Mouse (Mus musculus): ENCODE results near the gene Il21r. TPM values are rescaled to one million over a fixed set of nuclear protein-coding genes. Genes with fewer than 3 reads are reported as not detected.

Il21r gene
- 1.0 and 1.2 TPM in 2 replicates for polyA plus RNA-seq (2012; rRNA removed)
- polyA plus RNA-seq (2014; fragmentation: Nextera tagmentation; extraction: Ambion mirVana), result 0.38 and 0.48 TPM in 2 replicates

DNA sequence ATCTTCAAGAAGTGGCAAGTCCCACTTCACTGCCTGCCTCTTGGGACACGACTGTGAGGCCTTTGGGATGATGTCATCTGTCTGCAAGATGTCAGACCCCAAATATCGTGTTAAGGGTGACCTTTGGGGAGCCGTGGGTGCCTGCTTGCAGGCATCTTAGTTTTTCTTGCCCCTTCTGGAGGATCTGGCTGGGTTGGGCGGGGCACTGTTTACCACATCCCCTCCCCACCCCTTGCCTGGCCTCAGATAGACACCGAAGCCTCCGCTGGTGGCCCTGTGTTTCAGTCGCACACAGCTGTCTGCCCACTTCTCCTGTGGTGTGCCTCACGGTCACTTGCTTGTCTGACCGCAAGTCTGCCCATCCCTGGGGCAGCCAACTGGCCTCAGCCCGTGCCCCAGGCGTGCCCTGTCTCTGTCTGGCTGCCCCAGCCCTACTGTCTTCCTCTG is at the start of gene Il21r:
TSS of gene Il21r (plus strand) at position 245 of the 447 bp plus-strand sequence.
- H3K36me3 ChIP-seq (replicated peaks; ENCODE audit: control insufficient read depth, insufficient read depth, low read depth), result no peaks in the 10 kb centered on the region
- DNase-seq (ENCODE audit: low read depth in 3 of 3, low spot score in 3 of 3), result no peak
- ATAC-seq (ENCODE audit: insufficient read depth), result no peak
- TF ChIP-seq CTCF (IDR thresholded peaks at IDR 0.05; ENCODE audit: low read depth) (no peak), EP300 (IDR thresholded peaks at IDR 0.05; ENCODE audit: low read depth) (no peak)
- no peaks in the 10 kb centered on the region for H3K27me3 ChIP-seq (ENCODE audit: control insufficient read depth, insufficient read depth, low read length)
- H3K4me1 ChIP-seq (replicated peaks; ENCODE audit: control insufficient read depth in 2 of 2, insufficient read depth in 2 of 2, low read length in 1 of 2), result peaks cover 0 to 5% of the 10 kb centered on the region in 2 experiments; a peak in 1 of 4 replicates
- H3K9me3 ChIP-seq (ENCODE audit: control insufficient read depth, low read length), result no peaks in the 10 kb centered on the region
- no peak within 1 kb of the TSS for H3K9ac ChIP-seq (replicated peaks)
- no peak within 1 kb of the TSS for H3K27ac ChIP-seq
- no peak within 1 kb of the TSS for H3K4me3 ChIP-seq (ENCODE audit: insufficient read depth in 1 of 2, low read depth in 2 of 2, low read length in 2 of 2)
- 14% methylated on average over 11 of the region's 11 CpGs for WGBS (ENCODE audit: insufficient replicate concordance)
- no peak within 1 kb of the TSS for H3K4me2 ChIP-seq (ENCODE audit: low read depth)

DNA sequence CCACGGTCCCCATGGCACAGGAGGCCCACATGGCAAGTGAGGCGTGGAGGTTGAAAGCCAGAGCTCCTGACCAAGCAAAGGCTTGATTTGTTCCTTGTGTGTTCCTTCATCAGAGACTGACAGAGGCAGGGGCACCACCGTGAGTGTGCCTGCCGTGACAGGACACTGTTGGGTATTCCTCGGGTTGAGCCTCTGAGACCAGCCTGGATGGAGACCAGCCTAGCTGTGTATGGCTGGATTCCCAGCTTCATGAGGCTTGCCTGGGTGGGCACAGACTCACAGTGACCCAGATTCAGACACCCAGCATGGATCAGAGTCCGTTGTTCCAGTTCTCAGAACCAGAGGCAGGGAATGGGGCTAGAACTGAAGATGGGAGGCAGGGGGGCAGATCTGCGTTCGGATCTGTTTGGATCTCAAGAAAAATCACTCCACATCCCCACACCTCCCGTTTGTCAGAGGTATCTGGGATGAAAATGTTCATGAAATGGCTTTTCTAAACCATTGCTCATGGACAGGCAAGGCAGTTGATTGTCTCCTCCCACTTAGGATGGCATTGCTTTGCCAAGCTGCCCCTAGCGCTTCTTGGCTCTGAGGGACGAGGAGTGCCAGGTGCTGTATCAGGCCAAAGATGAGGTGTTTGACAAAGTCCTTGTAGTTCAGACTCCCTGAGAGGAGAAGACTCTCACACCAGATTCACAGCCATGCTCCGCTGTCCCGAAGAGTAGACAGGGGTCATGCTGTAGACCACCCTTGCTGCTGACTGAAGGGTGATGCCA is 49.4 kb upstream of the Il21r start:
- Histone ChIP-seq H3K4me3 (ENCODE audit: insufficient read depth in 1 of 2, low read depth in 2 of 2, low read length in 2 of 2) (no peak overlapping the region; a peak in 1 of 4 replicates), H3K4me2 (ENCODE audit: low read depth) (peak overlapping the region; percentile 99; the same call in 1 of the 2 replicates), H3K36me3 (replicated peaks; ENCODE audit: control insufficient read depth, insufficient read depth, low read depth) (no peaks in the 10 kb centered on the region), H3K9ac (replicated peaks) (no peak overlapping the region), H3K27me3 (ENCODE audit: control insufficient read depth, insufficient read depth, low read length) (no peaks in the 10 kb centered on the region), H3K27ac (no peak overlapping the region), H3K4me1 (replicated peaks; ENCODE audit: control insufficient read depth in 2 of 2, insufficient read depth in 2 of 2, low read length in 1 of 2) (peaks cover 11 to 39% of the 10 kb centered on the region in 2 experiments), H3K9me3 (ENCODE audit: control insufficient read depth, low read length) (no peaks in the 10 kb centered on the region)
- no peak for ATAC-seq (ENCODE audit: insufficient read depth)
- TF ChIP-seq CTCF (IDR thresholded peaks at IDR 0.05; ENCODE audit: low read depth), result no peak
- TF ChIP-seq EP300 (IDR thresholded peaks at IDR 0.05; ENCODE audit: low read depth), result no peak
- 60% methylated on average over 13 of the region's 13 CpGs for WGBS (ENCODE audit: insufficient replicate concordance)
- DNase-seq (ENCODE audit: low read depth in 3 of 3, low spot score in 3 of 3), result no peak

DNA sequence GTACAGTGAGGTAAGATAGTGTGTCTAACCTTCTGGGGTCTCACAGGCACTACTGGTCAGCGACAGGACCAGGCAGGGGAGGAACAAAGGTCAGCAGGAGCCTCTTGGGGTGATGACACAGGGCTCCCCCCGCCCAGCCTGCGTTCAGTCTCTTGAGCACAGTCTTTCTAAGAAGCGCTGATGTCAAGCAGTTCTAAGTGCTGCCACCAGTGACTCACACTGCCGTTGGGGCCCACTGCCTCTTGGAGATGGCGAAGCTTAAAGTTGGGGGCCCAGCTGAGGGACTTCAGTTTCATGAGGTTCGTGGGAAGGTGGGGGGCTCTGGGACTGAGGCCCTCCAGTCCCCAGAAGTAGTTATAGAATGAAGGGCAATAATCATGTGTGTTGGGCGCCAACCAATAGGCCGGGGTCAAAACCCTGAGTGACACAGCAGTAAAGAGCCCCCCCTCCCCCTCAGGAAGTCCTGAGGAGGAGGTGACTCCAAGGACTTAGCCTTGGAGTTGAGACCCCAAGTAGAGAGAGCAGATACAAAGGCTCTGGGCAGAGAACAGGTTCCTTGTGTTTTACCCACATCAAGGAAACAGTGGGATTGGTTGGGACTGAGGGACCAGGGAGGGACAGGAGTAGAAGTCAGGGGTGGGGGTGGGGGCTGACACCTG is 48.6 kb upstream of the Il21r start:
- Histone ChIP-seq H3K9ac (replicated peaks) (no peak overlapping the region), H3K27ac (no peak overlapping the region), H3K9me3 (ENCODE audit: control insufficient read depth, low read length) (no peaks in the 10 kb centered on the region), H3K36me3 (replicated peaks; ENCODE audit: control insufficient read depth, insufficient read depth, low read depth) (no peaks in the 10 kb centered on the region), H3K4me3 (ENCODE audit: insufficient read depth in 1 of 2, low read depth in 2 of 2, low read length in 2 of 2) (no peak overlapping the region), H3K27me3 (ENCODE audit: control insufficient read depth, insufficient read depth, low read length) (no peaks in the 10 kb centered on the region), H3K4me1 (replicated peaks; ENCODE audit: control insufficient read depth in 2 of 2, insufficient read depth in 2 of 2, low read length in 1 of 2) (peaks cover 11 to 39% of the 10 kb centered on the region in 2 experiments), H3K4me2 (ENCODE audit: low read depth) (peak overlapping the region; percentile 11; the same call in 1 of the 2 replicates)
- no peak for TF ChIP-seq CTCF (IDR thresholded peaks at IDR 0.05; ENCODE audit: low read depth)
- no peak for TF ChIP-seq EP300 (IDR thresholded peaks at IDR 0.05; ENCODE audit: low read depth)
- DNase-seq (ENCODE audit: low read depth in 3 of 3, low spot score in 3 of 3) (peak in 1 of 3 experiments; percentile 30), ATAC-seq (ENCODE audit: insufficient read depth) (no peak)
- WGBS (ENCODE audit: insufficient replicate concordance), result 36% methylated on average over 9 of the region's 9 CpGs

DNA sequence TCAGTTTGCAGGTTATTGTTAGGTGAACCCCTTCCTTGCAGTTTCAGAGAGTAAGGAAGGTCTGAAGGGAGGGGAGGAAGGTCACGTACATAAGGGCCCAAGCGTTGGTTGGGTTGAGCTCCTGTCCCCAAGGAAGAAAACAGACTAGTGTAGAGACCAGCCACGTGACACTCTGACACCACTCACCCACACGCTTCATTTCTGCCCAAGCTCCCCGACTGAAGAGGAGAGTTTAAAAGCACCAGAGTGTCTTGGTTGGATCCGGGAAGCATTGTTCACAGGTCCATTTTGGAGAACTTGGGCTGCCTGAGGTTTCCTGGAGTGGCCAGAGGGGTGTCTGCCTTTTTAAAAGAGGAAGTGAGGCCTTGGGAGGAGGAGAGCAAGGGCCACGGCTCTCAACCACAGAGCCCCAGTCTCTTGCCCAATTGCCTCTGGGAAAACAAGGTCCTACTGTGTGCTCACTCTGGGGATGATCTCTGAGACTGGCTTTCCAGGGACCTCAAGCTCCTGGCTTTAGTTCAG is 47.8 kb upstream of the Il21r start:
- Histone ChIP-seq H3K9ac (replicated peaks) (no peak overlapping the region), H3K36me3 (replicated peaks; ENCODE audit: control insufficient read depth, insufficient read depth, low read depth) (no peaks in the 10 kb centered on the region), H3K4me1 (replicated peaks; ENCODE audit: control insufficient read depth in 2 of 2, insufficient read depth in 2 of 2, low read length in 1 of 2) (peaks cover 11 to 39% of the 10 kb centered on the region in 2 experiments), H3K9me3 (ENCODE audit: control insufficient read depth, low read length) (no peaks in the 10 kb centered on the region), H3K4me2 (ENCODE audit: low read depth) (peak overlapping the region; percentile 11; the same call in 1 of the 2 replicates), H3K4me3 (ENCODE audit: insufficient read depth in 1 of 2, low read depth in 2 of 2, low read length in 2 of 2) (no peak overlapping the region), H3K27me3 (ENCODE audit: control insufficient read depth, insufficient read depth, low read length) (no peaks in the 10 kb centered on the region), H3K27ac (no peak overlapping the region)
- ATAC-seq (ENCODE audit: insufficient read depth), result no peak
- peak in 2 of 3 experiments; percentile 13 to 30 for DNase-seq (ENCODE audit: low read depth in 3 of 3, low spot score in 3 of 3)
- 18% methylated on average over 7 of the region's 7 CpGs for WGBS (ENCODE audit: insufficient replicate concordance)
- TF ChIP-seq EP300 (IDR thresholded peaks at IDR 0.05; ENCODE audit: low read depth) (no peak), CTCF (IDR thresholded peaks at IDR 0.05; ENCODE audit: low read depth) (no peak)
